Mouse (Mus musculus) brain, embryonic 14.5 days (tissue): ENCODE data around the gene Vkorc1.

Source experiments
- CTCF ChIP-seq: fragments of 200-500 bp; IDR thresholded peaks from 2 replicates; pipeline ENCODE4 v1.5.1; 2012; ENCODE audit warnings: inconsistent platforms, mild to moderate bottlenecking, moderate library complexity, borderline replicate concordance; ENCODE audit not compliant: insufficient read depth, insufficient read length; ENCODE audit errors: extremely low read depth
- POLR2A ChIP-seq: fragments of 200-500 bp; IDR thresholded peaks from 2 replicates; pipeline ENCODE4 v1.6.1; 2012; ENCODE audit warnings: mild to moderate bottlenecking, inconsistent platforms, borderline replicate concordance; ENCODE audit not compliant: poor library complexity, insufficient read depth, insufficient read length, severe bottlenecking; ENCODE audit errors: extremely low read depth

DNA sequence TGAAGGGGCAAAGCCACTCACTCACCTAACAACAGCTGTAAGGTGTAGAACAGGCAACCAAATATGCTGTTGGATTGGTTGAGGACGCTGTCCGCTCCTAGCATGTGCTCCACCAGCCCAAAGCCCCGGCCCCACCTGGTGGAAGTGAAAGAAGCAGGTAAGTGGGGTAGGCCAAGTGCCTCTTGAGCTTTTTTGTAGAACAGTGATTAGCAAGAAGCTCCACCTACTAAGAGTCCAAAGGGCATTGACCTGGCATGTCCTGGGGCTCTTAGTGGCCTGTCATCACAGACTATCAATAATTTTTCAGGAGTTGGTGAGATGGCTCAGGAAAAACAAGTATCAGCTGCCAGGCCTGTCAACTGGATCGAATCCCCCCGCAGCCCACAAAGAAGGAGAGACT is 937 bp downstream of the Vkorc1 start:
- TF ChIP-seq POLR2A, result no peak
- no peak for TF ChIP-seq CTCF
